Mouse (Mus musculus): ENCODE data around the gene Ect2l. TPM values are rescaled to one million over a fixed set of nuclear protein-coding genes. Genes with fewer than 3 reads are reported as not detected.

Ect2l gene
- total RNA-seq (2021), result under 1 TPM in 1 of 2 experiments, not detected in 1; 0.31 TPM
- long read RNA-seq, experiment 1, result 0 reads
- long read RNA-seq, experiment 2, result 0 reads

DNA sequence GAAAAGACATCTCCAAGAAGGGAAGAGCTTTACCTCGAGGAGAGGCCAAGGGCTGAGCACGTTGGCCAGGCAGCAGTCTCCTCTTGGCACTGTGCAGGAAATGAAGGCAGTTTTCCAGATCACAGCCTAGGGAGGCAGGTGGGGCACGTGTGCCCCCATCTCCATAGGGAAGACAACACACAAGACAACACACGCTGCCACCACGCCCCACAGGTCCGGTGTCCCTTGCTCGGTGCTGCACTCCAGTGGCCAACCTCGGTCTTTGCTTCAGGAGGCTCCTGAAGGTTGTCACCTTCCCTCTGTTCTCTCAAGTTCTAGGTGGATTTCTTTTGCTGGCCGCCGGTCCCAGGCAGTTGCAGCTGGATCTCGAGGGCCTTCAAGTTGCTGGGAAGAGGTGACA is at the start of gene Ect2l:
Gene Ect2l (minus strand): TSS at position 165 of the 400 bp plus-strand sequence.
- DNase-seq (ENCODE audit: low spot score in 2 of 2), result no peak

DNA sequence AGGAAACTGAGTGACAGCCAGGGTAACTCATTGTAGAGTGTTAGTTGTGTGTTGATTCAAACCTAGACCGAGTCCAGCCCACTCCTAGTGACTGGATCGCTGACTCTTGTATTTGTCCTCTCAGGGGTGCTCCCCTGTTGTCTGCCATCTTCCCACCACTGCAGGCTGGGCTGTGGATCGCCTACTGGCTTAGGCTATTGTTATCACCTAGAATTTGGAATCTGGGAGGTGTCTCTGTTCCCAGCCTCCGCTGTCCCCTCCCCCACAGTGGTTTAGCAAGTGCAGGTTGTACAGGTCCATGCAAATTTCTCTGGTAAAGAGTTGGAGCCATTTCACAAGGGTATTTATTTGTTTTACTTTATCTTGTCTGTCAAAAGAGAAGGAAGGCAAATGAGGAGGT is 40.7 kb upstream of the Ect2l start:
- no peak for DNase-seq (ENCODE audit: low spot score in 2 of 2)

DNA sequence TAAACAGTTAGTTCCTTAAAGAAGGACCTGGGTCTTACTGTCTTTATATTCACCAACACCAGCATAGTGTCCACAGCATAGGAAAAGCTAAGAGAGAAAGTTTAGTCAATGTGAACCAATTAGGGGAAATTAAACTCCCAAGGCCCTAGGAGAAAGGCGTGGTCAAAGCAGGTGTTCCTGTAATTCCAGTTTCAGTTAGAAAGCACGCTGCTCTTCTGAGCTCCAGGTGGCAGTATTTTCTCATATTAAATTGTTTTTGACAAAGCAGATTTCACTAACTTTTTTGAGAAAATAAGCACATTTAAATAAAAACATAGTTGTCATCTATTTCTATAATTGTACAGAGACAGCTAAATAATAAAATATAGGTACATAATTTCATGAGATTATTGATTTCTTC is 32.9 kb upstream of the Ect2l start:
- no peak for DNase-seq (ENCODE audit: low spot score in 2 of 2)

DNA sequence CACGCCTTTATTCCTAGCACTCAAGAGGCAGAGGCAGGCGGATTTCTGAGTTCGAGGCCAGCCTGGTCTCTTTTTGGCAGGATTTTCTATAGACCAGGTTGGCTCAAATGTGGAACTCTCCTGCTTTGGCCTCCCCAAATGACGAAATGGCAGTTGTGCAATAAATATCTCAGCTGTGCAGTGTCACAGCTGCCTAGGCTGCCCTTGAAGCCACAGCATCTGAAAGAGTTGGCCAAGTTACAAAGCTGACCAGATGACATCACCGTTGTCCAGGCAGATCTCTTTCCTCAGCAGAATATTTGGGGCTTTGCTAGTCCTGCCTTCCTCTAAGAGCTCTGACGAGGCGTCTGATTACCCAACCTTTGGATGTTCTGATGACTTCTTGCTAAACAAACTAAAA is 26.5 kb upstream of the Ect2l start:
- DNase-seq (ENCODE audit: low spot score in 2 of 2), result no peak

DNA sequence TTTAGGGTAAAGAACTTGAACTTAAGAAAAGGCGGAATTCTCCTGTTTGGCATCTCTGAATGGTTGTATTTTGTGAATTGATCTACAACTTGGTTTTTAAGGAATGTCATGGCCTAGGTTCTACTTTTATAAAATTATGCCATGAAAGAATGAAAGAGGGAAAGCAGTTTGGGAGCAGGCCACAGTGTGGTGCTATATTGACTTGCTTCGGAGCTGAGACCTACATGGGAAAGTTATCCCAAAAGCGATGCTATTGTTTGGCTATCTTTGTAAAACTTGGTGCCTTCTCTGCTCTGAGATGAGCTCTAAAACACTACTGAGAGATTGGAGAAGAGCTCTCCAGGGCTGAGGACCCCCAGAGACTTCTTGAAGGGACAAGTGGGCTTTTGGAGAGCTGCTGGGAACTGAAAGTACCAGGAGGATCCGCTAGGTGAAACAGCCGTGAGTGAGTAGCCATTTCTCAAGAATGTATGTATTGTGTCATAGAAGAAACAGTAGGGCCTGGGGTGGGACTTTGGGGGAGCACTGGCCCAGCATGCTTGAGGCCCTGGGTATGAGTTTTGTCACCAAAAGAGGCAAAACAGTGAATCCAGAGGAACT is 25.7 kb upstream of the Ect2l start:
- DNase-seq (ENCODE audit: low spot score in 2 of 2), result no peak

DNA sequence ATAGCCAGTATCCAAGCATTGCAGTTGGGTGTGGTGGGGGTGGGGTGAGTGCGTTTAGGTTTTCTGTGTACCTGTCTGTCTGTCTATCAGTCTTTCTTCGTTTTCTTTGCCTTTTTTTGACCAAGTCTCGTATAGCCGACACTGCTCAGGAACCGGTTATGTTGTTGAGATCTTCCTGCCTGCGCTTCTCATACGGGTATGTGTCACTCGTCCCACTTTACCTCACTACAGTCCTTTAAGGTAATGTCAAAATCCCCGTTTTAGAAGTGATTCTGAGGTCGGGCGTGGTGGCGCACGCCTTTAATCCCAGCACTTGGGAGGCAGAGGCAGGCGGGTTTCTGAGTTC is 24.7 kb upstream of the Ect2l start:
- DNase-seq (ENCODE audit: low spot score in 2 of 2), result no peak

DNA sequence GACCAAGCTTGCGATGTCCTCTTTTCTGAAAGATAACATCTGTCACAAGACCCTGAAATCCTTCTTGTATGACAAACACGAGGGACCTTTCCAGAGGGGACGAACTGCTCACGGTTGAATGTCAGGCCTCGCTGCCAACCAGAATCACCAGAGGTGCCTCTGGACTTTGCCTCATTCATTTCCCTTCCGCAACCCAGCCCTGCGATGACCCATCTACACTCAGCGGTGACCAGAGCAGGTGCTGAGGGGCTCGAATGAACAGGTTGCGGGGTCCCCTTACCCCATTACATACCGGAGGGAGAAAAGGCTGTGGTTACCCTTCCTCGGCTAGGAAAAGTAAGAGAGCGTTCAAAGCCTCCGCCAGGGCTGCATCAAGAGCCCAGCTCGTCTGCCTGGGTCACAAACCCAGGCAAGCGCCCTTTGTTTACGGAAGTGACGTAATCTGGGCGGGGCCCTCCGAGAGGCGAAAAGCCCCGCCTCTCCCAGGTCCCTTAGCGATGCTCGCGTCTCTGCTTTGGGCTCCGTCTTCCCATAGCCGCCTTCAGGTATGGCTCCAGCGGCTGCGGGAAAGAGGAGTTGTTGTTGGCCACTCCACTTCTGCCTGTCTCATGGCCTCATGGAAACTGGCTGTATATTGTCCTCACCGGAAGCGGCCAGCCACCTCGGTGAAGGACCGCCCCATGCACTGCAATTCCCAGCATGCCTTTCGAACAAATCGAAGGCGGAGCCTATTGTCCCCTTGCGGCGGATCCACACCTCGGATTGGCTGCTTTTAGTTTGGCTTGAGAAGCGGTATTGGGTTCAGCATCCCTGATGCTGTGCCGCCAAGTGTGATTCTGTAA is 24.1 kb upstream of the Ect2l start, which contains the start of gene Ccdc28a:
Gene Ccdc28a (minus strand): TSS at position 439 of the 842 bp plus-strand sequence.
- DNase-seq (ENCODE audit: low spot score in 2 of 2), result peak; percentile 71 to 88

DNA sequence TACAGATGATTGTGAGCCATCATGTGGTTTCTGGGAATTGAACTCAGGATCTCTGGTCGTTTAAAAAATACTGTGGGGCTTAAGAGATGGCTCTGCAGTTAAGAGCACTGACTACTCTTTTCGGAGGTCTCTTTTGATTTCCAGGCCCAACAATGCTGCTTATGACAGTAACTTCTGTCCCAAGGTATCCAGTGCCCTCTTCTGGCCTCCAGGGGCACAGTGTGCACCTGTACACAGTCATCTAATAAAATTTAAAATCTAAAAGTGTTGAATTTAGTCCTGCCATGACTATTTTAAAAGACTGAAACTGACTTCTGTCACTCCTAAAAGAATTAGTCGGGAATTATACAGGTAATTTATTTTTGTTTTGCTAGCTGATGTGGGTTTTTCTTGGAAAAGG is 23.2 kb upstream of the Ect2l start:
- DNase-seq (ENCODE audit: low spot score in 2 of 2), result no peak

DNA sequence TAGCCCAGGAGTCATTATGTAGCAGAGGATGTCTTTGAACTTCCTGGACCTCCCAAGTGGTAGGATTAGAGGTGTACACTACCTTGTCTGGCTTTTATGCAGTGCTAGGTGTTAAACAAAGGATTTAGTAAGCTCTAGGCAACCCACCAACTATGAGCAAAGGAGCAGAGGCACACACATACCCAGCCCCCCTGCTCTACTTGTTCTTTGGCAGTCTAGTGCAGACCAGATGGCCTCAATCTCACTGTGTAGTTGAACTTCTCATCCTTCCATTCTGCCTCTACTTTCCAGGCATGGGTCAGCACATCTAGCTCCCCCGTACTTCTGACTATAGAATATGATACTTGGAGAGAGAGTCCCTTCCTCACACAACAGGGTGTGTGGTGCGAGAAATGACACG is 13.7 kb upstream of the Ect2l start:
- DNase-seq (ENCODE audit: low spot score in 2 of 2), result no peak

DNA sequence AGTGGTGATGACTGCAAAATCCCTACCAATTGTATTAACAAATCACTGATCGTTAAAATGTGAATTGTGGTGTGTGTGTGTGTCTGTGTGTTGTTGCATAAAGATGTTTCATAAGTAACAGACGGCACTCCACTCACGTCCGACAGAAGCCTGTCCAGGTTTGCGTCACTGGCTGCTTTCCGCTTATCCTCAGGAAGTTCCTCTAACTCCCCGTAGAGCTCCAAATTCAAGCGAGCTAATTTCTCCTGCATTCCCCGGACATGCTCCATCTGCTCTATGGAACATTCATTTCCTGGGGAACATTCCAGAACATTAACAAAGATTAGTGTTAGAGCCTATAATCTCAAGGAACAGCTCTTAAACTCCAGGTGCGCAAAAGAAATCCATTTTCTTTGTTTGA is 8.7 kb upstream of the Ect2l start:
- no peak for DNase-seq (ENCODE audit: low spot score in 2 of 2)

DNA sequence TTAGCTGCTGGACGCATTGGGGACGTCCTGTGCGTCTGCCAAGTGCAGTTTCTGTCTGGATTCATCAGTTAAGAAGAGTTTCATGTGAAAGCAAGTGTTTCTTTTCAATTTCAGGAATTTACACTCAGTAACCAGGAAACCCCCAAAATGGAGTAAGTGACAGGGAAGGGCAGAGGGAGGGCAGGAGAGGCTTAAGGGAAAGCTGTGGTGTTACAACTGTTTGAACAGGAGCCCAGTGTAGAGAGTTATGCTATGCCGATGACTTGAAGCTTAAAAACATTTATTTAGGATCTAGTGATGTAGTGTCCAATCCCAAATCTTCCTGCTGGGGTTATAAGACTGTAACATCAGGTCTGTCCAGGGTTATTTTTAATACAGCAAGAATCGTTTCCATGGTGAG is 3.4 kb upstream of the Ect2l start:
- DNase-seq (ENCODE audit: low spot score in 2 of 2), result no peak

DNA sequence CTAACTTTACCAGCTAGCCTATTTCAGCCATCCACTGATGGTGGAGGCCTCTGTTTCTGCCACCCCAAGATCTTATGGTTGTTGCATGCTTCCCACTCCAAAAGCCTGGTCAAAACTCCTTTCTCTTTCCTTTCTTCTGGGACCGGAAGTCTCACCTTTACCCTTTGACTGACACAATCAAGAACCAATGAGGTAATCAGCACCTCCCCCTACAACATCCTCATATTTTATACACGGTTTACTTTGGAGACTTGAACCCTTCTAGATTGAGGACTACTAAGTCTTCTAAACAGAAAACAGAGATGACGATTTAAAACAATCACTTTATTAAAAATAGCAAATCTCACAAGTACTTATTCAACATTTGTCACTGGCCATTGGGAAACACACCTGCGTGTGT is 2.7 kb upstream of the Ect2l start:
- no peak for DNase-seq (ENCODE audit: low spot score in 2 of 2)

DNA sequence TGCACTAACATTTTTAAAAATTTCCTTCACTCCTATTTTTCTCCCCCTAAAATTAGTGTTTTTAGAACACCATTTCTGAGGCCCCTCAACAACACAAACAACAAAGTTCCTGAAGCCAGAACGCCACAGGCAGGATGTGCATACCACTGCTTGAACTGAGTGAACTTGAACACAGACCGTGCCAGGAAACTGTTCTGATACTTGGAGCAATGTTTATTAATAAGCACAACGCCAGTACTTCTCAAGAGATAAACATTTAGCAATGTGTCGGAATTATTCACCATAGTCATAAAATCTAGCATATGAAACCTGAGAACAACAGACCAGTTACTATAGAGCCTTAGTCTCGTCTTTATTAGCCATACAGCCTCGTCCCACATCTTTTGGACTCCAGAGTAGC is 571 bp downstream of the Ect2l start:
- DNase-seq (ENCODE audit: low spot score in 2 of 2), result no peak

DNA sequence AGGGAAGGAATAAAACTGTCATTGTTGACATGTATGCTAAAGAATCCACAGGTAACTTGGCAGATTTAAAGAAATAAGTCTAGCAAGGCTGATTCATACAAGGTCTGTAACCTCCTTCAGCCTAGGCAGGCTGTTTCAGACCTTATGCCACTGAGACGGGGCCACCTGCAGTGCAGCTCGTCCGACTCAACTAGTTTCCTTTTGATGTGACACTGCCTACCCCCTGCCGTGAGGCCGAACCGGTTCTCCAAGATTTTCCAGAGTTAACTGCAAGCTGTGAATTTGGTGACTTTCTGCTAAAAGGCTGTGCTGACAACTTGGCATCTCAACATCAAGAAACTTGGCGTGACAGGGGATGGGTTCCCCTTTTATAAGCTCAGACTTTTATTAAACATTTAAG is 6.6 kb downstream of the Ect2l start:
- DNase-seq (ENCODE audit: low spot score in 2 of 2), result no peak

DNA sequence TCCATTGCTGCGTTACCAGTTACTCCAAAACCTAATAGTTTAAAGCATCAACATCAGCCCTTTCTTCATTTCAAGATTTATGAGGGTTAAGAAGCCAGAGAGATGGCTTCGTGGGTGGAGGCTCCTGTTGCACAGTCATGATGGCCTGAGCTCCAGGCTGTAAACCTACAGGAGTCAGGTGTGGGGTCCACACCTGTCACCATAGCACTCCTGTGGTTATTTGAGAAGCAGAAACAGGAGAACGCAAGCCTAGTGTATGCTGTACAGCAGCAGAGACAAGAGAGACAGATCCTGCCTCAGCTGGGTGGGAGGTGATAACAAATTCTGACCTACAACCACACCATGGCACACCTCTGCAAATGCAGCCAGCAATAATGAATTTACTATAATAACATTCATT is 8.3 kb downstream of the Ect2l start:
- DNase-seq (ENCODE audit: low spot score in 2 of 2), result no peak

DNA sequence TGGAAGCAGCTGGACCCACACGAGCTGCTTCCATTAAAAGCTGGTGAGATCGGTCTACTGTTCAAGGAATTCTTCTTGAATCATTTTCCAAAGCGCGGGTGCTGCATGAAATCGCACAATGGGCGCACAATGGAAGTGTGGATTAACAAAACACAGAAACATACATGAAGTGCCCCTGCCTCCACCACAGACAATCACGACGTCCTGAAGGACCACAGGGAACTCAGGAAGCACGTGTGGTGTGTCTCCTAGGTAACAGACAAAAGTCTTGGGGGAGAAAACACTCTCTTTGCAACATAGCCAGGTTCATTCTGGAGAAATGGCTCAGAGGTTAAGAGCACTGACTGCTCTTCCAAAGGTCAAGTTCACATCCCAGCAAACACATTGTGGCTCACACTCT is 10.0 kb downstream of the Ect2l start:
- DNase-seq (ENCODE audit: low spot score in 2 of 2), result no peak

DNA sequence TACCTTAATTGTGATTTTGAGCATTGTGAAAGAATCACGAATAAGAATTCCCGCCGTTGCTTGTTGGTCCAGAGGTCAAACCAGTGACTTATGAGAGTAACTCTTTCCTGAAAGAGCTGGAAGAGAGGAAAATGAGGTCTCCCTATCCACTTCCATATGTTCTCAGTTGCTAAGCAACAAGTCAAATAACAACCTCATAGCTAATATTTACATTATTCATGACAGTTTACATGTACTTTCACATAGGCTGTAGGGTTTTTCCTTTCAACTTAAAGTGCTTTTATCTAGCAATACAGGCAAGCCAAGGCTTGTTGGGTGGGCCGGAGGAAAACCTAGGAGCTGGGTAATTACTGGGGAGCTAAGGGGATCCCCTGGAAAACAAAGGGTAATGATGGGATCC is 10.8 kb downstream of the Ect2l start:
- DNase-seq (ENCODE audit: low spot score in 2 of 2), result no peak

DNA sequence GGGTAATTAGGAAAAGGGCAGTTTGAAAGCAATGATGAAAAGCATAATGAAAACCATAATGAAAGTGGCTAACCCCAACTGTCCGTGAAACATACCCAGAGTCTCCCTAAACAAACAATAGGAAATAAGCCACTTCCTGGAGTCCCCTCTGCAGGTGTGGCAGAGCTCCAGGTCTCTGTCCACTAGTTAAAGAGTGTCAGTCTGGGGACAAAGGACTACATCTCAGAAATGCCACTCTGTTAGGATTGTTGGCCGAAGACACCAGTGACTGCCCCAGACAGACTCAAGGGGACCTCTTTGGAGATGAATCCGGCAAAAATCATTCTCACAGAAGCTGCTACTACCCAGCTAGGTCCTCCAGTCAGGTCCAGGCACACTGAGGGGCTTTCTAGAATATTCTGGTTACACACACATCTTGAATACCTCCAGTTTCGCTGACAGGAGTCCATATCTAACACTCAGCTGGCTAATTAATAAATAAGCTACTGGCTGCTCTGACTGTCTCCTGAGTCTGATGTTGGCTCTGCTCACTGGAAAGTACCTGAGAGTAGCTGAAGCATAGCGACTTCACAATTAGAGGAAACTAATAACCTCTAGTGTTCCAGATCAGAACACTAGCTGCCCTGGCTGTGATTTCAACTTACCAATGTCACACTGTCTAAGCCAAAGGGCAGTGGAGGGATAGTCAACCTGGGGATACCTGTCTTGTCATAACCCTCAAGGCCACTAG is 12.2 kb downstream of the Ect2l start:
- DNase-seq (ENCODE audit: low spot score in 2 of 2), result no peak

DNA sequence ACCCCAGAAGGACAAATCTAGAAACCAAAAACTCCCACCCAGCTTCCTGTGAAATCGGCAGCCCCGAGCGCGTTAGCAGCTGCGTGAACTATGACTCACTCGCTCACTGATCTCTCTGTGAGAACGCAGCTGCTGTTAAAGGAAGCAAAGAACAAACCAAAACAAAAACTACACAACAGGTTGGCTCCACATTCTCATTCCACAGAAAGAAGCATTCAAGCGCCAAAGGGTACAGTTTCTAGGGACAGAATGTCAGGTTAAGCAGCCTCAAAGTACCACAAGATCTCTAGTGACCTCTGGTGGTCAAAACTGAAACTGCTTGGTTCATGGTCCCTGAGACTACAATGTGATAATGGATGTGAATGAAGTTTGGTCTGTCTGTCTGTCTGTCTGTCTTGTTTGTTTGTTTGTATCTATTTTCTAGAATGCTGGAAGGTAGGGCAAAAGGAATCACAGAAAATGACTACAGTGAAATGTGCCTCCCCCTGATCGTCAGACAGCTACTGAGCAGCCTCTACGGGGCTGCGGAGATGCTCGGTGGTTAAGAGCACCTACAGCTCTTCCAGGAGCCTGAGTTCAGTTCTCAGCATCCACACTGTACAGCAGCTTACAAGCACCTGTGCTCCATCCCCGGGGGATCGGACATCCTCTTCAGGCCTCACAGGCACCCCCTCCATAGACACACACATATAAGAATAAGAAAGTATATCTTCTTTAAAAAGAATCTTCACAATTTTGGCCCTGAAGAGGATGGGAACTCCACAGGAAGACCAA is 13.3 kb downstream of the Ect2l start:
- DNase-seq (ENCODE audit: low spot score in 2 of 2), result peak in 1 of 2 experiments; percentile 25

DNA sequence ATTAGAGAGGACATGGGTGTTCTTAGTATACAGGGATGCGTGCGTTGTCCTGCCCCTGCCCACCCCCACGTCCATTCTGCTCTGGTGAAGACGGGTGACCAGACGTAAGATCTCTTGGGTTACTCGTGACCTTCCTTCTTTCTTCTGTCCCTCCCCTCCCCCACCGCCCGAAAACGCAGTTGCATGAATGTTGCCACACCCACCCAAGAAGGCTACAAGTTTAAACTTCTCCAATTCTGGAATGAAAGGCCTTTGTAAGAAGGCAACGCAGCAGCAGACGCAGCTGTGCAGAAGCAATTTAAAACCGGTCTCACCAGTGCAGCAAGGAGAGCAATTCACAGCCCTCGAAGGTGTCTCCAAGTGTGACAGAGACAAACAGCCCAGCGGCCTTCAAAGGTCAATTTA is 16.0 kb downstream of the Ect2l start:
- no peak for DNase-seq (ENCODE audit: low spot score in 2 of 2)

DNA sequence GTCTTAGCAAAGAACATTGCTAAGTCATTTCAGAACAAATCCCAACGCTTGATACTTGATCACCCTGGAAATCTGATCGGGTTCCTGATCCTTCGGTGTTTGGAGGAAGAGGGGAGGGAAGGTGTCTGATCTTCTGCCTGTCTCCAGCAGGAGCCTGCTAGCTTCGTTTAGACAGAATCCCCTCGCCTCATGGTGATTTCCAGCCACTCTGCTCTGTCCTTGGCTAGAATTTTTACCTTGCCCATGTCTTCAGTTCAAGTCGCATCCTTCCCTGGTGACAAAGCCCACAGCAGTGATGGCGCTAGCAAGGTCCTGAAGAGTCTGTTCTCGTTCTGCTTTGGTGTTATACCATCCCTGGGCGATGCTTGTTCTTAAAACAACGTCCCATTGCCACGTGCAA is 16.5 kb downstream of the Ect2l start:
- no peak for DNase-seq (ENCODE audit: low spot score in 2 of 2)
